Mouse (Mus musculus) G1E (cell line): ENCODE data around the gene Man2b2.

Experiments used
- CTCF ChIP-seq: IDR thresholded peaks from 2 replicates; pipeline ENCODE4 v1.5.1; 2012; ENCODE audit warnings: low read depth, low read length, inconsistent platforms, mixed read lengths
- TAL1 ChIP-seq: conservative IDR thresholded peaks from 2 replicates; pipeline ENCODE4 v1.6.1; 2012; ENCODE audit warnings: low read depth, low read length, inconsistent platforms, mixed read lengths

- TF ChIP-seq CTCF: no peak
- no peak for TF ChIP-seq TAL1
Measured at GRCm38 (mm10) chr5:36759848-36760247, 70.6 kb downstream of the Man2b2 start.
